Mouse (Mus musculus): ENCODE measurements at regions not wholly inside any gene's neighbourhood (a gene's known extent, or its start where the extent isn't known, plus 50 kb on each side); places are given as distances from the start of the nearest gene placed in this dataset.
A peak's percentile ranks its signal among the peaks of the same experiment; 100 is the strongest.

DNA sequence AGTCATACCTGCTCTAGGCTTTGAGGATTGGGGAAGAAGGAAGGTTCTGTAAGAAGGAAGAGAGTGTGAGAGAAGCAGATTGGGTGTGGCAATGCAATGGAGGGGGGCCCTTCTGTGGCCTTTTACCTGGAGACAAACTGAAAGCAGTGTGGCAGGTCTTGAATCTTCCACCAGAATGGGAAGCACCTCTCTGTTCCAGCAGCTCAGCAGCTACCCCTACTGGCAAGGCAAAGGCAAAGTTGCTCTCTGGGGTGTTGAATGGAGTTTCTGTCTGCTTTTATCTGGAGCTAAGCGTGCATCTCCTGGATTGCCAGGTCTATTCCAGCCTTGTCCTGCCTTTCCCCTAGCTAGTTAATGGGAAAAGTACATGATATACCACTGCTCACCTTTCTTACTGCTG lies 236.3 kb upstream of the Far2 start:
- intact Hi-C loops (cut with DNase I) = loop anchor here (10.0 kb wide), 3 partner anchors 144 to 546 kb away; partner anchors contain the start of genes Ccdc91 and Pthlh
- DNase-seq (ENCODE audit: low spot score in 2 of 2) = peak; percentile 43 to 56

DNA sequence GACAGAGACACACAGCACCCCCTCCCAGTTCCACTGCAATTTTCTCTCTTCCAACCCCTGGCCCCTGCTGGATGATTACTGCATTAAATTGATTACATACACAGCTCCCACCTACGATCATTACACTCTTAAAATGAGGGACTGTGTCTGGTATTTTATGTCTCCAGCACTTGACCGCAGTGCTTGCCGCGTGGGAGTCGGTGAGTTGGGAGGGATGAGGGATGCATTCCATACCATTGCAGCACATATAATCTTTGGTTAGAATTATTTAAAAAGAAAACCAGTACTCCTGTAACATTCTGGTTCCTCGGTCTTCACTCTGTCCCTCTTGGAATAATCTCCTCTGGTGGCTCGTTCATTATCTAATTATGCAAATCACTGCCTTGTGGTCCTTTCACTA lies 230.2 kb upstream of the Far2 start:
- no peak for DNase-seq (ENCODE audit: low spot score in 2 of 2)
- intact Hi-C loops (cut with DNase I) = loop anchor here (10.0 kb wide), 3 partner anchors 138 to 552 kb away; partner anchors contain the start of genes Ccdc91 and Pthlh

DNA sequence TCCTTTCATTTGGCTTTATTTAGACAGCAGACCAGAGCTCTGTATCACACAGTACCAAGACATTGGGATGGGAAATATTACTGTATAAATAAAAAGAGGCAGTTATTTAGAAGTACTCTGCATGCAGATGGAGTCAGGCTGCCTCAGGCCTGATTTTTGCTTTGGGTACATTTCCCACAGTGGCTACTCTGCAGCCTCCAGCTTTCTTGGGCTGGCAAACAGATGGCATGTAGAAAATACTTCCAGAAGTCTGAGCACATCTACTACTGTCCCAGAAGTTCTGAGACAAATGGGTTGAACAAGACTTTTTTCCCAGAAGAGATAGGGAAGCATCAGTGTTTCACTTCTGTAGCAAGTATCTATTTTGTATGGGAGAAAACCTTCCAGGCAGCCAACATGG lies 229.8 kb upstream of the Far2 start:
- intact Hi-C loops (cut with DNase I) = loop anchor here (10.0 kb wide), 3 partner anchors 138 to 552 kb away; partner anchors contain the start of genes Ccdc91 and Pthlh
- DNase-seq (ENCODE audit: low spot score in 2 of 2) = no peak

DNA sequence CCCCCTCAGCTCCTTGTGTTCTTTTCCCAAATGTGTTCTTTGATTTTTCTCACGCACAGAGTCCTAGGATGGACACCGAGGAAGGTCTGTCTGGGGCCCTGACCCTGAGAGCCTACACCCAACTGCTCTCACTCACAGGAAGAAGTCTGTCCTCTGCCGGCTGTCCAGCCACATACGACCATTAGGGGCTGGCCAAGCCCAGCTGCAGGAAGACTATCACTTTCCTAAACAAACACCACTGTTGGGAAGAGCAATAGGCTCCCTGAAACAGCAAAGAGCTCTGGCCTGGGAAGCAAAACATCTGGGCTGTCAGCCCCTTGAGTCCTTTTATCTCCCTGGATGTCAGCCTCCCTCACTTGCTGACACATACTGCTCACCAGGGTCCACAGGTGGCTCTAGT lies 224.8 kb upstream of the Far2 start:
- intact Hi-C loops (cut with DNase I) = no loop called here
- DNase-seq (ENCODE audit: low spot score in 2 of 2) = no peak

DNA sequence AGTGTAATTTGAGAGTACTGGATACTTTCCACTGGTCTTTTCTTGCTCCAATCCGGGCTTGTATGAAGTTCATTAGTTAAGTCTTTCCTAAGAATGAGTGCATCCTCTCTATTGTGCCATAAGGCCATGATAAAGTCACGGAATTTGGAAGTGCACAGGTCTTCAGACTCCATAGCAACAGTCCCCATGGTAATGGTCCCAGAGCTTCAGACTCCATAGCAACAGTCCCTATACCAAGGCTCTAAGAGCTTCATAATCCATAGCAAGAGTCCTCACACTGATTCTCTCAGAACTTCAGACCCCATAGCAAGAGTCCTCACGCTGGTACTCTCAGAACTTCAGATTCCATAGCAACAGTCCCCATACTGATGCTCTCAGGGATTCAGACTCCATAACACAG lies 214.5 kb upstream of the Far2 start:
- DNase-seq (ENCODE audit: low spot score in 2 of 2) = no peak
- intact Hi-C loops (cut with DNase I) = no loop called here

DNA sequence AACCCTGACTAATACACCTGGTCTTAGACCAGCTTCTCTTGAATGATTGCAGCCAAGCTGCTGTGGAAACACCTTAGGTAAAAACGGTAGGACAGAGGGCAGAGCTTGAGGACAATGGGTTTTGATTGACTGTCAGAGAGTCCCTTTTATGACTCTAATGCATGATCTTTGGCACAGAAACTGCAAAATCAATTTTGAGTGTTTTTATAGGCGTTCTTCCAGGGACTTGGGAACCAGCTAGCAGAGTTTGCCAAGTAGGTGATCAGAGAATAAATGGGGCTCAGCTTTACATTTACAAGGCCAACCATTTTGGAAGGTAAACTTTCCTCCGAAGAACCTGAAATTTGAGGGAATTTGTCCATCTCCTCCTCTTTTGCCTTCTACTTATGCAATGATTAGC lies 213.6 kb upstream of the Far2 start:
- intact Hi-C loops (cut with DNase I) = no loop called here
- DNase-seq (ENCODE audit: low spot score in 2 of 2) = no peak

DNA sequence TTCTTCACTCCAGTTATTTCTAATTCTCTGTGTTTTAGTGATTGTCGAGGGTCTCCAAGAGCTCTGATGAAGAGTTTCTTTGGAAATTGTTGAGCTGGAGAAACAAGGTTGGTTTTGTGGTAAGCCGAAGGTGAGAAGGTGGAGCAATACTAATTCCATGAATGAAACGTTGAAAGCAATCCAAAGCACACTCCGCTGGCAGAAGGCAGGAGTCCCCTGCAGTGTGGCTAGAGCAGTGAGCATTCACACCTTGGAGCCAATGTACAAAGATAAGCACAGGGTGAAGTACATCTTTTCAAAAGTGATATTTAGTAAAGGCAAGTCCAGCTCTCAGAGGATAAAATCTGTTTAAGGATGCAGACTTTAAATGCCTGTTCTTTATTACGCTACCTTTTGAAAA lies 208.2 kb upstream of the Far2 start:
- DNase-seq (ENCODE audit: low spot score in 2 of 2) = no peak
- intact Hi-C loops (cut with DNase I) = no loop called here

DNA sequence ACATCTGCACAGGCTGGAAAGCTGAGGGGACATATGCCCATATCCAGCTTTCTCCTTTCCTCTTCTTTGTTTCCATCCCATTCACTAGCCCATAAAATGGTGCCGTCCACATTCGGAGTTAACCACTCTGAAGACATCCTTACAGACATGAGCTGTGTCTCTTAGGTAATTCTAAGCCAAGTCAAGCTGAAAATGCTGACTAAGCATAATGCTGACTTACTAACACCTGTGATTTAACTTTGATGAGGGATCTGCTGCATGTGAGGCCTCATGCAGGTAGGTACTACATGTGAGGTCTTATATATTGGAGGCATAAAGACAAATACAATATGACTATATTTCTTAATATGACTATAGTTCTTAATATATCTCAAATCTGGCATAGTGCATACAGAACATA lies 197.1 kb upstream of the Far2 start:
- intact Hi-C loops (cut with DNase I) = no loop called here
- DNase-seq (ENCODE audit: low spot score in 2 of 2) = no peak

DNA sequence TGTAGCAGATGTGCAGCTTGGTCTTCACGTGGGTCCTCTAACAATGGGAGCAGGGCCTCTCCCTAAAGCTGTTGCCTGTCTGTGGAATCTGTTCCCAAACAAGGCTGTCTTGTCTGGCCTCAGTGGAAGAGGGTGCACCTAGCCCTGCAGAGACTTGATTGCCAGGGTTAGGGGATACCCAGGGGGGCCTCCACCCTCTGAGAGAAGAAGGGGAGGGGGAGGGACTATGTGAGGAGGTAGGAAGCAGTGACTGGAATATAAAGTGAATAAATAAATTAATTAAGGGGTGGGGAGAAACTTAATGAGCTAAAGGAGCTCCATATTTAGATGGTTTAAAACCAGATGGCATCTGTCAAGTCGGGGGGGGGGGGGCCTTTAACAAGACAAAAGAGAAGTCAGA lies 185.9 kb upstream of the Far2 start:
- intact Hi-C loops (cut with DNase I) = no loop called here
- DNase-seq (ENCODE audit: low spot score in 2 of 2) = no peak

DNA sequence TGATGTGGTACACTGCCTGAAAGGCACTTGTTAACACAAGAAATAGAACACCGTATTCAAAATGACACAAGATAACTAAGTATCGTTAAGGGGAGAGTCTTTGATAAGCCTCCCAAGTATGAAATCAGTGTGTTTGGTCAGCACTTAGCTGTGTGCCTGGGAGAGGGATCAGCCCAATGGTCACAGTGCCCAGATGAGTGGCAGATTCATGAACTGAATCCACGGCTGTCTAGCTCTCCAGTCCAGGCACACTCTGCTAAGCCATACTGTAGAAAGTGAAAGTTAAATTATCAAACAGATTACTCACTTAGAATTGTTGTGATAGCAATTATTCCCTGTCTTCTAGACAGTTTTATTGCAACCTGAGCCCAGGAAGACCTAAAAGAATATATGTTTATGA lies 176.0 kb upstream of the Far2 start:
- no peak for DNase-seq (ENCODE audit: low spot score in 2 of 2)
- intact Hi-C loops (cut with DNase I) = no loop called here

DNA sequence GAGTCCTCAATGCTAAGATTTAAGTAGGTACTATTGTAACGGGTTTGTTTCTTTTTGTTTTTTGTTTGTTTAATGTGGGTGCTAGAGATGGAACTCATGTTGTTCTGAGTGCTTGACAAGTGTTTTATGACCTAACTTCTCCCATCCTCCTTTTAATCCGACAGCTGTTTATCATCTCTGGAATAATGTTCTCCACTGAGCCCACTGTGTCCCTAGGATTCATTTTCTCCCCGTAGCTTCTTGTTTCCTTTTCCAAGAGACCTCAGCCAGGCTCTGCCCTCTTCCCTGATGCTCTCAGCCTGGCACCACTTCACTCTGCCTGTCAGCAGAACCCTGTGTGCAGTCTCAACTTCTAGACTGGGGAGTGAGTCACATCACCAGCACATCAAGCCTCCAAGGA lies 173.9 kb upstream of the Far2 start:
- DNase-seq (ENCODE audit: low spot score in 2 of 2) = no peak
- intact Hi-C loops (cut with DNase I) = no loop called here

DNA sequence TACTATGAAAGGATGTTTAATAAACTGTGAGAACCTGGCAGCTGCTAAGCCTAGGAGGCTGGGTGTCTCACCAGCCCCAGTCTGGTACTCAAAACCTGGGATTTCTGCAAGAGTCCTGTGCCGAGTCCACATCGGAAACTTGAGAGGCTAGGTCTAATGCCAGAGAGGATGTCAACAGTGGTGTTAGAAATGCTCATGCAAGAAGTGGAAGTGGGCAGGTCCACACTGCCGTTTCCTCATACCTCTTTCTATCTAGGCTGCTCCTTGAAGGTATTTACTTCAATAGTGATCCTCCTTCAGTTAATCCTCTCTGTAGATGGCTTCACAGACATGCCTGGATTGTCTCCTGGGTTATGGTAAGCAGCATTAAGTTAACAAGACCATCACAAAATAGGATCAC lies 168.6 kb upstream of the Far2 start:
- intact Hi-C loops (cut with DNase I) = no loop called here
- no peak for DNase-seq (ENCODE audit: low spot score in 2 of 2)

DNA sequence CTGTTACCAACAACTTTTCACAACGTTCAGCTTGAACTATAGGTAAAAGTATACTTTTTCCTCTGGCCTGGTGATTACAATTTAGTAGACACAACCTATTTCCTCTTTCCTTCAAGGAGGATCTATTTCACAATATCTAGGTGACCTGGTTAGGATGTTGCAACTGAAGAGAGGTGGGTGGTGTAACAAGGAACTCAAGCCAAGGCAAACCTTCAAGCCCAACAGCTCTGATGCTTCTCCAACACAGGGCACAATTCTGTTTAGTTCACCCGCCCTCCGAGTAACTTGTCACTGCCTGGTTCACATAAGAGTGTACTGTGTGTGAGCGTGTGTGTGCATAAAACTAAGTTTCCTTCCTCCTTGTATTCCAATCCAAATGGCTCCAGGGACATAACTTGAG lies 161.2 kb upstream of the Far2 start:
- intact Hi-C loops (cut with DNase I) = no loop called here
- no peak for DNase-seq (ENCODE audit: low spot score in 2 of 2)

DNA sequence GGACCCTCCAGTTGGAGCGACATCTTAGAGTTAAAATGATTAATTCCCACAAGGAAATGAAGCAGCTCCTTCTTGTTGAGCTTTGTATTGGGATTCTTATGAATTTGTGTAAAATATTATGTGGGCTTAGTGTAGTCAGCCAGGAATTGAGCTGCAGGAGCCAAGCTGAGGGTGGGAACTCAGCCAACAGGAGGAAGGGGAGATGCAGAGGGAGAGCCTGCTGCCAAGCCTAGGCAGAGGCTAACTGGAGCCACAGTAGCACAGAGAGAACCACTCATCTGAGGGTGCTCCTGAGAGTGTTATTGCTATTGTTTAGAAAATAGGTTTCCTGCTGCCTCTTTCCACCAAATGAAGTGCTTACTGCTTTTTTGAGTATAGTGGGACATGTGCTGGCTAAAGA lies 127.4 kb upstream of the Far2 start:
- no peak for DNase-seq (ENCODE audit: low spot score in 2 of 2)
- intact Hi-C loops (cut with DNase I) = no loop called here

DNA sequence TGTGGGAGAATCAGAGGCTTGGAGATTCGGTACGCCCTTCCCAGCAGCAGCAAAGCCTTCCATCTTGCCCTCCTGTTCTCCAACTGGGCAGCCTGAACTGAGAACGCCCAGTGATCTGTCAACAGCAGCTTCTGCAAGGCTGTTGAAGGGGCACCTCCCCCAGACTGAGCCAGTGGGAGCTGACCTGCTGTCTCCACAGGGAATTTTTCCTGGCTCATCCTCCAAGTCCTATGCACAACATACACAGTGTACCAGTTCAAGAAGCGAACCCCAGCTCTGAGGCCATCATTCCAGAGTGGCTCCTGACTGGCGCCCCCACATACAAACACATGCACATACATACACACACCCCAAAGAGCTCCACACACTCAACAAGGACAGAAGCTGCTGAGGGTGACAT lies 126.0 kb upstream of the Far2 start:
- intact Hi-C loops (cut with DNase I) = no loop called here

DNA sequence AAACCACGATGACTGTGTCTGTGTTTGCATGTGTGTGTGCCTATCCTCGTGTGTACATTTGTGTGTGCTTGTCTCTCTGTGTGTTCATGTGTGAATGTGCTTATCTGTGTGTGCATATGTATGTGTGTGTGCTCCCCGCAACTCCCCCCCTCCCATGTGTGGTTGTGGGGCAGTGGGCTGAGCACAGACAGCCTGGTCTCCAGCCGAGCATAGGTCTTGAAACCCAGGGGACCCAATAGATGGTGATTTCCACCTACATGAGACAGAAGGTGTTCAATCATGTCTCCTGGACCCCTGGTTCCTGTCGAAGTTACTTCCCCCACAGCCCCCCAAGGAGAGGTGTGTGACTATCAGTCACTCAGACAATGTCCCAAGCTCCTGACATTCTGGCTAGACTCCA lies 124.6 kb upstream of the Far2 start:
- no peak for DNase-seq (ENCODE audit: low spot score in 2 of 2)
- intact Hi-C loops (cut with DNase I) = no loop called here

More for the DNA sequence above, 126.0 kb upstream of the Far2 start:
- DNase-seq (ENCODE audit: low spot score in 2 of 2) = no peak

DNA sequence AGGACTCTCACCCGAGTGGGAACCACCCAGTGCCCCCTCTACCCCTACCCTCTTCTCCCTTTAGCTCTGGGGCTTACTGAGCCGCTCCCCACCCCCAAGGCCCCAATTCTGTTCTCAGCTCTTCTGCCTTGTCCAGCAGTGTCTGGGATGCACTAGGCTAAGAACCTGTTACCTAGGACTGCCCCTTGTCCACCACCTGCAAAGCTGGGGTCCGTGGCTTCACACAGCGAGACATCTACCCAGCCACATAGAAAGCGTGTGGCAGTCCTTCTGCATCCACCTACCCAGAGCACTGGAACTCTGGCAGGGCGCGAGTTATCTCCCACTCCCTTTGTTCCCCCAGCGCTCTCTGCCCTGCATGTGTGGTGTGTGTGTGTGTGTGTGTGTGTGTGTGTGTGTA lies 123.8 kb upstream of the Far2 start:
- no peak for DNase-seq (ENCODE audit: low spot score in 2 of 2)
- intact Hi-C loops (cut with DNase I) = no loop called here

DNA sequence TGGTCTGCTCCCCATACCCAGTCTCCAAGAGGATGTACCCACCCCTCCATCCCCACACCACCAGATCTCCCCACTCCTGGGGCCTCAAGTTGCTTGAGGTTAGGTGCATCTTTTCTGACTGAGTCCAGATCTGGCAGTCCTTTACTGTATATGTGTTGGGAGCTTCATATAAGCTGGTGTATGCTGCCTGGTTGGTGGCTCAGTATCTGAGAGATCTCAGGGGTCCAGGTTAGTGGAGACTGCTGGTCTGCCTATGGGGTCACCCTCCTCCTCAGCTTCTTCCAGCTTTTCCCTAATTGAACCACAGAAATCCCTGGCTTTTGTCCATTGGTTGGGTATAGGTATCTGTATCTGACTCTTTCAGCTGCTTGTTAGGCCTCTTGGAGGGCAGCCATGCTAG lies 118.1 kb upstream of the Far2 start:
- DNase-seq (ENCODE audit: low spot score in 2 of 2) = no peak
- intact Hi-C loops (cut with DNase I) = no loop called here

DNA sequence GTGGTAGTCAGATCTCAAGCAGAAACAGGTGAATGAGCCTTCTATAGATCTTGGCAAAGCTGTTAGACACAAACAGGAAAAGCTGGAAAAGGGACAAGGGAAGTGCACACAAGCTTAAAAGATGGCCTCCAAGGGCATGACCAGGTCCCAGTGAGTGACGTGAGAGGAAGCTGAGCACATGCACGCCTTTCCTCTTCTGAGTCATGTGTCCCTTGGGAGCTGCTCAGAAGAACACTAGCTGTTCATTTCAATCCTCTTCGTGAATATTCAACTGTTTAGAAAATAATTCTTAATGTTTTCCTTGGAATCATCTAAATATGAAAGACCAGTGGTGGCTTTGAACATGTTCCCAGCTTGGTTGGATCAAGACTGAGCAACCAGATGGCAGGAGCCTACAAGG lies 103.0 kb upstream of the Far2 start:
- DNase-seq (ENCODE audit: low spot score in 2 of 2) = no peak
- intact Hi-C loops (cut with DNase I) = no loop called here

DNA sequence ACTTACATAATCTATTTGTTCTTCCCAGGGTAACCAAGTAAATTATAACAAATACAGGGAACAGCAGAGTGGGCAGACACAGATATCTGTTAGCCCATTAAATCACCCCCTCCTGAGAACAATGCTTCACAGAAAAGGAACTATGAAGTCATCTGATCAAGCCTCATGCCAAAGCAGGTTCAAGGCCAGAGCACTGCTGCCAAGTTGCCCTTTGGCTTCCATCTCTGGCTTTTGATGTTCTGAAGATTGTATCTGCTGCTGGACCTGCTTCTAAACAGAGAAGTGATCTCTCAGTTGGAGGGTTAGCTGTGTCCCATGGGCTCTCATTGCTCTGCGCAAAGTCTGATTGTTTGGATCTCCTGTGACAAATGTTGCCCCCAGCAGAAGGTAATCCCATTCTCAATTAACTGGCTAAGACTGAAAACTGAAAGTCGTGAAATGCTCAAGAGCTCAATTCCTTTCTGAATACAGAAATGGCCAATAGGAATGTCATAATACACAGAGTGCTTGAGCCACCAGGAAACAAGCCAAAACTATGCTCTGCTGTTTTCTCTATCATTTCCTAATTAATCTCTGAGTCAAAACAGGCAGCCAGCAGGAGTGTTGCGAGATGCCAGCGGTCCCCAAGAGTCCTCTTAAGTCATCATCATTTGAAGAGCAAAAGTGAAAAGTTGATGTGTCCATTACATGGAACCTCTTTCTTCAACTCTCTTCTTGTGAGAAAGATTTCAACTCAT lies 102.0 kb upstream of the Far2 start:
- intact Hi-C loops (cut with DNase I) = no loop called here
- DNase-seq (ENCODE audit: low spot score in 2 of 2) = no peak

DNA sequence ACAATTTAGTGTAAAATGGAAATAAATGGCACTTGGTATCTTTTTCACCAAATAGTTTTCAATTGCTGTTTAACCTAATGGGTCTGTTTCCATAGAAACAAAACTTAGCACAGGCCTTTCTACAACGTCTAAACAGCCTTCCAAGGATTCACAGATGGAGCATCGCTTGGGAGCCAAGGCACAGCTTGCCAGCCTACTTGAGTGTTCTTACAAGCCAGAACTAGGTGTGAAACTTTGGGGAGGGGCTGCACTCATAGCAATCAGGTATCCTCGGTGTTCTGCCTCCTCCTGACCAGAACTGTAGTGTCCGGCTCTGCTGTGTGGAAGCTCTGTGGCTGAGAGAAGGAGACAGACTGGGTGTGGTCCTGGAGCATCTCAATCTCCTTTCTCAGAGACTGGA lies 99.1 kb upstream of the Far2 start:
- no peak for DNase-seq (ENCODE audit: low spot score in 2 of 2)
- intact Hi-C loops (cut with DNase I) = no loop called here

DNA sequence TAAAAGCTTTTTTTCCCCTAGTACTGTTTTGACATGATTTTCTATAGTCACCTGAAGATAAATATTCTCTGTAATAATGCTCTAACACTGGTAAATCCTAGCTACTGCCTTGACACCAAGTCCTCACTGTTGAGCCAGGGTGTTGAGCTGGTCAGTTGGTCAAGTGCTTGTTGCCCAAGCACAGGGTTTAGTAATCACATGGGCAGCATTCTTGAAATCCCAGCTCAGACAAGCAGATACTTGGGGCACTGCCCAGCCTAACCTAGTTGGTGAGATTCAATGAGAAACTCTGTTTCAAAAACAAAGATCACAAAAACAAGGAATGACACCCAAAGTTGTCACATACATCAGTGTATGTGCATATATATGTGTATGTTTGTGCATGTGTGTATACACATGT lies 95.4 kb upstream of the Far2 start:
- intact Hi-C loops (cut with DNase I) = loop anchor here (10.0 kb wide), 2 partner anchors 137 to 1127 kb away; no protein-coding TSS in a partner anchor
- no peak for DNase-seq (ENCODE audit: low spot score in 2 of 2)

Measured in left cerebral cortex, postnatal 36 days (tissue).